Mouse (Mus musculus) brain, embryonic 14.5 days (tissue): ENCODE results near the gene Cdc5l. TPM values are rescaled to one million over a fixed set of nuclear protein-coding genes. Genes with fewer than 3 reads are reported as not detected.
"Not testable (repeated sequence)": the region's sequence is repeated elsewhere in the genome, so short reads cannot be mapped to it uniquely, and the experiment has no call there.

Experiments used
- DNase-seq: peaks from one replicate; pipeline ENCODE4 v3.0.0-alpha.2; 2011; ENCODE audit warnings: low read depth
- CTCF ChIP-seq: fragments of 200-500 bp; IDR thresholded peaks from 2 replicates; pipeline ENCODE4 v1.5.1; 2012; ENCODE audit warnings: inconsistent platforms, mild to moderate bottlenecking, moderate library complexity, borderline replicate concordance; ENCODE audit not compliant: insufficient read depth, insufficient read length; ENCODE audit errors: extremely low read depth
- POLR2A ChIP-seq: fragments of 200-500 bp; IDR thresholded peaks from 2 replicates; pipeline ENCODE4 v1.6.1; 2012; ENCODE audit warnings: mild to moderate bottlenecking, inconsistent platforms, borderline replicate concordance; ENCODE audit not compliant: poor library complexity, insufficient read depth, insufficient read length, severe bottlenecking; ENCODE audit errors: extremely low read depth
- polyA plus RNA-seq: library from polyadenylated mRNA; depleted of rRNA; stranded (reverse); fragments of >200 nt; gene quantifications from 2 replicates; pipeline ENCODE4 v1.2.3, GENCODE M21; 2012

Gene Cdc5l
- polyA plus RNA-seq, 1 experiment, result 41.3 TPM

GRCm38 (mm10) chr17:45459062-45459461 is 25.5 kb upstream of the Cdc5l start:
- no peak for DNase-seq
- TF ChIP-seq CTCF (no peak), POLR2A (no peak)

GRCm38 (mm10) chr17:45458516-45458915 is 25.0 kb upstream of the Cdc5l start:
- no peak for TF ChIP-seq CTCF
- no peak for TF ChIP-seq POLR2A
- DNase-seq, result no peak

- no peak for DNase-seq
- no peak for TF ChIP-seq POLR2A
- no peak for TF ChIP-seq CTCF
Observed at GRCm38 (mm10) chr17:45457487-45457886, 23.9 kb upstream of the Cdc5l start.

- peak; percentile 78 for DNase-seq
- TF ChIP-seq CTCF, result no peak
Observed at GRCm38 (mm10) chr17:45456260-45457152, 23.0 kb upstream of the Cdc5l start.

GRCm38 (mm10) chr17:45455783-45456182 is 22.2 kb upstream of the Cdc5l start:
- not testable (repeated sequence) for DNase-seq

GRCm38 (mm10) chr17:45454794-45455193 is 21.3 kb upstream of the Cdc5l start:
- DNase-seq, result no peak
- no peak for TF ChIP-seq POLR2A
- no peak for TF ChIP-seq CTCF

GRCm38 (mm10) chr17:45452271-45452670 is 18.7 kb upstream of the Cdc5l start:
- TF ChIP-seq POLR2A, result no peak
- TF ChIP-seq CTCF, result no peak
- DNase-seq, result no peak

- TF ChIP-seq POLR2A, result no peak
- no peak for TF ChIP-seq CTCF
- DNase-seq, result no peak
Observed at GRCm38 (mm10) chr17:45450153-45450552, 16.6 kb upstream of the Cdc5l start.

GRCm38 (mm10) chr17:45449586-45449985 is 16.0 kb upstream of the Cdc5l start:
- TF ChIP-seq CTCF, result no peak
- no peak for TF ChIP-seq POLR2A
- no peak for DNase-seq

- TF ChIP-seq POLR2A (no peak), CTCF (no peak)
- DNase-seq, result no peak
Observed at GRCm38 (mm10) chr17:45447063-45447462, 13.5 kb upstream of the Cdc5l start.

- DNase-seq, result no peak
- TF ChIP-seq CTCF (no peak), POLR2A (no peak)
Observed at GRCm38 (mm10) chr17:45445923-45446322, 12.4 kb upstream of the Cdc5l start.

GRCm38 (mm10) chr17:45434262-45434590 is 689 bp upstream of the Cdc5l start:
- DNase-seq, result no peak

More at GRCm38 (mm10) chr17:45434262-45434590, 689 bp upstream of the Cdc5l start:
- TF ChIP-seq POLR2A, result no peak
